Mouse (Mus musculus) heart, embryonic 16.5 days (tissue): ENCODE data around the gene Ppp2r1b. TPM values are rescaled to one million over a fixed set of nuclear protein-coding genes. Genes with fewer than 3 reads are reported as not detected.

Experiments
- ATAC-seq: fragments of 200-750 bp; cut with Nextera tagmentation; replicated peaks from 2 replicates; pipeline ENCODE4 v1.8.0; 2017; ENCODE audit warnings: moderate number of reproducible peaks; ENCODE audit not compliant: insufficient read depth, low FRiP score; ENCODE audit errors: extremely low read depth
- H3K27ac ChIP-seq: fragments of 300-500 bp; sonication (generic); 2 replicates; pipeline ENCODE4 v1.5.1; 2014; ENCODE audit warnings: mild to moderate bottlenecking, low read length, control low read depth, moderate library complexity
- H3K27me3 ChIP-seq: fragments of 300-500 bp; sonication (generic); 2 replicates; pipeline ENCODE4 v1.6.1; 2014; ENCODE audit warnings: low read length, mixed read lengths; ENCODE audit not compliant: control insufficient read depth, insufficient read depth
- H3K36me3 ChIP-seq: fragments of 300-500 bp; sonication (generic); 2 replicates; pipeline ENCODE4 v1.6.1; 2014; ENCODE audit not compliant: control insufficient read depth, insufficient read depth
- H3K4me1 ChIP-seq: fragments of 300-500 bp; sonication (generic); 2 replicates; pipeline ENCODE4 v1.6.1; 2014; ENCODE audit warnings: low read length, mixed read lengths; ENCODE audit not compliant: control insufficient read depth, insufficient read depth
- H3K4me2 ChIP-seq: fragments of 300-500 bp; sonication (generic); 2 replicates; pipeline ENCODE4 v1.6.1; 2014; ENCODE audit warnings: low read depth, mild to moderate bottlenecking, control low read depth, low read length
- H3K4me3 ChIP-seq: fragments of 300-500 bp; sonication (generic); 2 replicates; pipeline ENCODE4 v1.5.1; 2014; ENCODE audit warnings: mild to moderate bottlenecking, control low read depth, low read length
- H3K9ac ChIP-seq: fragments of 300-500 bp; sonication (generic); 2 replicates; pipeline ENCODE4 v1.6.1; 2014; ENCODE audit warnings: low read length, control low read depth
- H3K9me3 ChIP-seq: fragments of 300-500 bp; sonication (generic); replicated peaks from 2 replicates; pipeline ENCODE4 v1.6.1; 2016; ENCODE audit warnings: low read length; ENCODE audit not compliant: control insufficient read depth
- WGBS: fragments of 180-500 bp; shearing (Covaris S2); extraction: QIAGEN DNeasy Blood & Tissue Kit; methylation state at CpG from one replicate; pipeline ENCODE4 v1.1.7; 2014; 5-methylcytosine and 5-hydroxymethylcytosine counted together
- polyA plus RNA-seq: library from polyadenylated mRNA; unstranded; fragments of >200 nt; fragmentation: Nextera tagmentation; extraction: Ambion mirVana; gene quantifications from 2 replicates; pipeline ENCODE4 v1.2.1, GENCODE M21; 2015

Gene Ppp2r1b
- 38.2 and 41.8 TPM in 2 replicates for polyA plus RNA-seq

DNA sequence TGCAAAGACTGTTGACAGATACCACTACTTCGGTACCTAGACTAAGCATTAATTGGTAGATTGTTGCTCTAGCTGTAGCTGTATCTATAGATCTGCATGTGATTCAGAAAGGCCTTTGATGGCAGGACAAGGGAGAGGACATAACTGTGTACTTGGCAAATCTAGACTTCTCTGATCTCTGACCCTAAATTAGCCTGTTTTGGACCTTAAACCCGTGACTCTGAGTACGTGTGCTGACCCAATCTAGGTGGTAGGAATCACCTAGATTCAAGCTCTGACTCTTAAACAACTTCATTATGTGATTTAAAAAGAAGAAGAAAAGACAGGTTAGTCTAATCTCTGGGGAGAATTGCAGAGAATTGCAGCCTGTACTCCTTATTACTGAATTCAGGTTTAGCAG is at the start of gene Ppp2r1b:
Ppp2r1b (plus strand) TSS at position 221 of the 400 bp plus-strand sequence.
- H3K9me3 ChIP-seq: no peaks in the 10 kb centered on the region
- peaks cover 10% of the 10 kb centered on the region for H3K4me1 ChIP-seq
- H3K9ac ChIP-seq: no peak within 1 kb of the TSS
- H3K27me3 ChIP-seq: no peaks in the 10 kb centered on the region
- no peak within 1 kb of the TSS for H3K27ac ChIP-seq
- WGBS: 94% methylated on average over 3 of the region's 3 CpGs
- H3K36me3 ChIP-seq: peaks cover 5% of the 10 kb centered on the region; the same call in 1 of the 2 replicates
- ATAC-seq: no peak
- no peak within 1 kb of the TSS for H3K4me2 ChIP-seq
- no peak within 1 kb of the TSS for H3K4me3 ChIP-seq

DNA sequence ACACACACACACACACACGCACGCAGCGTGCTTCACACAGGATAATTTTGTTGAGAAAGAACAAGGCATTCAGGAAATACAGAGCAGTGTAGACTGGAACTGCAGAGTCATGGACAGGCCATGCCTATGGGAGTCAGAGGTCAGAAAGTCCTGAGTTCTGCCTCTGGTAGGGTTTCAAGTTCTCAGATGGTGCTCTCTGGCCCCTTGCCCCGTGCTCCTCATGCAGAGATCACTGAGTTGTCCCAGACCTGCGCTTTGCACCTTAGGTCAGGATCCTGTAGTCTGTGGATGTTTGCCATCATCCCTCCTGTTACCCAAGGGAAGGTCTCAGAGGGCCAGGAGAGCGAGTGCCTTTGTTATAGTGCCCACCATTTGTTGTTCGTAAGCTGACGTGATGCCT is 48.3 kb upstream of the Ppp2r1b start:
- ATAC-seq: no peak
- H3K4me1 ChIP-seq: no peaks in the 10 kb centered on the region
- H3K4me3 ChIP-seq: no peak overlapping the region
- no peaks in the 10 kb centered on the region for H3K9me3 ChIP-seq
- H3K36me3 ChIP-seq: peaks cover 21% of the 10 kb centered on the region
- WGBS: 90% methylated on average over 8 of the region's 8 CpGs
- H3K9ac ChIP-seq: no peak overlapping the region
- H3K4me2 ChIP-seq: no peak overlapping the region
- H3K27ac ChIP-seq: no peak overlapping the region
- H3K27me3 ChIP-seq: no peaks in the 10 kb centered on the region

DNA sequence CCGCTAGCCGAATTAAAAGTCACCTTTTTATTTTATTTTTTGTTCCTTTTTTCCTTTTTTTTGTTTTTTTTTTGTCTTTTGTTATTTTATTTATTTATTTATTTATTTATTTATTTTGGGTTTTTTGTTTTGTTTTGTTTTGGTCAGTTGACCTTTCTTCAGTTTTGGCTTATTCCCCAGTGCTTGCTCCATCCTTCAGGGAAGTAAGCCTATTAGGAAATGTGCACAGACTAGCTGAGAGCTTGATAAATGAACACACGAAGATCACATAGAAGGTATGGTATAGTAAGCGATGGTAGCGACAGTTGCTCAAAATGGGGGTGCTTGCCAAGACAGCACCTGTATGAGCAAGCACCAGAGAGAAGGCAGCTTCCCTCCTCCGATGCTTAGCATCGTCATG is 47.5 kb upstream of the Ppp2r1b start:
- no peaks in the 10 kb centered on the region for H3K27me3 ChIP-seq
- H3K4me3 ChIP-seq: no peak overlapping the region
- no peak overlapping the region for H3K9ac ChIP-seq
- ATAC-seq: no peak
- H3K27ac ChIP-seq: no peak overlapping the region
- H3K4me2 ChIP-seq: no peak overlapping the region
- peaks cover 17% of the 10 kb centered on the region for H3K36me3 ChIP-seq
- WGBS: 94% methylated on average over 7 of the region's 7 CpGs
- no peaks in the 10 kb centered on the region for H3K4me1 ChIP-seq
- H3K9me3 ChIP-seq: no peaks in the 10 kb centered on the region

DNA sequence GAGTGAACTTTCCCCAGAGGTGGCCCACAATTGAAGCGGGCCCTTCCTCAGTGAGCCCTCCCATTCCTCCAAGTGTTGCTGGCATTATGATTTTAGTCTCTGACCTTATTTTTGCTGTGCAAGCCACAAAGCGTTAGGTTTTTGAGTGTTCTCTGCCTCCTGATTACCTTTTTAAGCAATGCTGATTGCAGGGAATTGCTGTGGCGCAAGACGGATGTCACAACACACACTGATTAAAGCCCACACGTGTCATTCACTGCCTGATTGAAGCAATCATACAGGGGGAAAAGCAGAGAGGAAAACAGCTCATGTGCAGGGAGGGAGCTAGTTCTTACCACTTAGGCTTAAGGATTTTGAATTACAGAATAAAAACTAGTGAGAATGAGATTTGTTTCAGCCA is 46.7 kb upstream of the Ppp2r1b start:
- ATAC-seq: no peak
- Histone ChIP-seq H3K9ac (no peak overlapping the region), H3K27ac (no peak overlapping the region), H3K4me2 (no peak overlapping the region), H3K36me3 (peaks cover 19% of the 10 kb centered on the region), H3K4me1 (no peaks in the 10 kb centered on the region), H3K27me3 (no peaks in the 10 kb centered on the region), H3K9me3 (no peaks in the 10 kb centered on the region), H3K4me3 (no peak overlapping the region)
- WGBS: 81% methylated on average over 5 of the region's 5 CpGs

DNA sequence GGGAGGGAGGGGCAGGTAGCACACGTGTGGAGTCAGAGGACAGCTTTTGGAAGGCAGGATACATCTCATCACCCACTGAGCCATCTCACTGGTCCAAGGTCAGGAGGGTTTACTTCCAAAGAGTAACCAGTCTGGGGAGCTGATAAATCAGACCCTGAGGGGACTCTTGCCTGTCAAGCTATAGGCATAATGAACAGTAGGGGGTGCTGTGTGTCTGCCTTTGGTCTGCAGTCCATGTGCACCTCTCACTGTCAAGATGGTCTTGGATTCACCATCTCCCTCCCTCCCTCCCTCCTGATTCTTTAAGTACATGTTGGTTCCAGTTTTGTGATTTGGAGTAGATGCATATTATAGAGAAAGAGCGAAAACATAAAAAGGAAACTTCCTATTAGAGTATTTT is 44.1 kb upstream of the Ppp2r1b start:
- no peaks in the 10 kb centered on the region for H3K27me3 ChIP-seq
- WGBS: 57% methylated on average over 2 of the region's 2 CpGs
- H3K4me1 ChIP-seq: no peaks in the 10 kb centered on the region
- H3K27ac ChIP-seq: no peak overlapping the region
- H3K4me3 ChIP-seq: no peak overlapping the region
- peaks cover 19% of the 10 kb centered on the region for H3K36me3 ChIP-seq
- H3K9me3 ChIP-seq: no peaks in the 10 kb centered on the region
- H3K9ac ChIP-seq: no peak overlapping the region
- H3K4me2 ChIP-seq: no peak overlapping the region
- ATAC-seq: 0 out of 2 replicates have a peak, but pooled peaks have one; percentile 45

DNA sequence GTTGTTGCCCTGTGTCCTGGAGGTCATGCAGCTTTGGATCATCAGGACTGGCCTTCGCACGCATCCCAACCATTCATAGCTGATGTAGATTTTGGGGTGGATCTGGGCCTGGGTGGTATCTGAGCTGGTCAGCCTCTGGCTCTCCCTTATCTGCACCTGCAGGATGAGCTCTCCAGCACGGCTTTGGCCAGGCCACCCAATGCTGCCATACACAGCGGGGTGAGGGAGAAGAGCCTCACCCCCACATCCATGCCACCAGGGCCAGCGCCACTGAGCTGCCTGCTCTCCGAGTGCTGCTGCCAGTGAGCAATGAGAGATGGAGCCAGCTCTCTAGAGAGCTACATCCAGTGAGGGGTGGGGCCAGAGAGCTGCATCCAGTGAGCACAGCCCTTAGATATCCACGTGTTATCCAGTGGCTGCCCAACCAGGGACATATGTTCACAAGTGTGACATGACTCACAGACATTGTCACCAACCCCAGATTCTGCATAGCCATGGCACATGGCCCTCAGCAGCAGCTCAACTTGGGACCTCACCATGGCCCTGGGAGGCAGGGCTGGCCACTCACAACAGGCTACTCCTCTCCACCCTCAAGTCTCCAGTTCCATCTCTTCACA is 41.9 kb upstream of the Ppp2r1b start:
- Histone ChIP-seq H3K4me1 (no peaks in the 10 kb centered on the region), H3K27me3 (no peaks in the 10 kb centered on the region), H3K4me2 (no peak overlapping the region), H3K9ac (no peak overlapping the region), H3K36me3 (peaks cover 28% of the 10 kb centered on the region), H3K27ac (no peak overlapping the region), H3K9me3 (no peaks in the 10 kb centered on the region), H3K4me3 (no peak overlapping the region)
- no peak for ATAC-seq
- 78% methylated on average over 7 of the region's 7 CpGs for WGBS

DNA sequence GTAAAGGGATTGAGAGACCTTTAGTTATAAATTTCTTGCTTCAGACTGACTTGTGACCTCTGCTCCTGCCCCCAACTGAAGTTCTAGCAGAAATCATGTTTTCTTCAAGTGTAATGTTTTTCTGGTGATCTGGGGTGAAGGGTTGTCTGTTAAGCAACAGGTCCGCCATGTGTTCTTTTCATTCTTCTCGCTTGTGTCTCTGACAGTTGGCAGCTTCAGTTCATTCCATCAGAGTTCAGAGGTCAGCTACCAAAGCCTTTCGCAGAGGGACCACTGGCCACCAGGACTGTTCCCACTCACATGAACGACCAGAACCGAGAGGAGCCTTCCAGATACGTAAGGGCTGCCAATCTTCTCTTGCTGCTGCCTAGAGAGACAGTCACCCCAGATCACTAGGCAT is 36.6 kb upstream of the Ppp2r1b start:
- H3K36me3 ChIP-seq: peaks cover 33% of the 10 kb centered on the region
- ATAC-seq: no peak

DNA sequence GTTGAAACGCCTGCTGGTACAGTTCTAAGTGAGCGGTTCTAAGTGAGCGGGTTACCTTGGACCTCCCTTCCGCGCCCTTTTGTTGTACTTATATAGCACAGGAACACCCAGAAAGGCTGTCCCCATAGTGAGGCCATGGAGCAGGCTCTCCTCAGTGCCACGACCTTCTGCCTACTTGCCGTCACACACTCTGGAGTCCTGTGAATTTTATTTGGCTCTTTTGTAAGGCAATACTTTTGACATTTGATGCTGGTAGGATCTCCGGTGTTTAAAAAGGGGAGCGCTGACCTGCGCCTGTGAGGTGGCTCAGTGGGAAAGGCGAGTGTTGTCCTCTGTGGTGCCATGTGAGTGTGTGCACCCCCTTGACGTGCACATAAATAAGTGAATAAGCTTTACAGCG is 36.0 kb upstream of the Ppp2r1b start:
- Histone ChIP-seq H3K4me1 (no peaks in the 10 kb centered on the region), H3K9ac (no peak overlapping the region), H3K4me3 (no peak overlapping the region), H3K27me3 (no peaks in the 10 kb centered on the region), H3K36me3 (peaks cover 36% of the 10 kb centered on the region), H3K9me3 (no peaks in the 10 kb centered on the region), H3K27ac (no peak overlapping the region), H3K4me2 (no peak overlapping the region)
- WGBS: 90% methylated on average over 13 of the region's 13 CpGs
- ATAC-seq: no peak

More for the DNA sequence above, 36.6 kb upstream of the Ppp2r1b start:
- Histone ChIP-seq H3K9ac (no peak overlapping the region), H3K4me3 (no peak overlapping the region), H3K4me2 (no peak overlapping the region), H3K27ac (no peak overlapping the region), H3K9me3 (no peaks in the 10 kb centered on the region), H3K27me3 (no peaks in the 10 kb centered on the region), H3K4me1 (no peaks in the 10 kb centered on the region)
- WGBS: 84% methylated on average over 6 of the region's 6 CpGs

DNA sequence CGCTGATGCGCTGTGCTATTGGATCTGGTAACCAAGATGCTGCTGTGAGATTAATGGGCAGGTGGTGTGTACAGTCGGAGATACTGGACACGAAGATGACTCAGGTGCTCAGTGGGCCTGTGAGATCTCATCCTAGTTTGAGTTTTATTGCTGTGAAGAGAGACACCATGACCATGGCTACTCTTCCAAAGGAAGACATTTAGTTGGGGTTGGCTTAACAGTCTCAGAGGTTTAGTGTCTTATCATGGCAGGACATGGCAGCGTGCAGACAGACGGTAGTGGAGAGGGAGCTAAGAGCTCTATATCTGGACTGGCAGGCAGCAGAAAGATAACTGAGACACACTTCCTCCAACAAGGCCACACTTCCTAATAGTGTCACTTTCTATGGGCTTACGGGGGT is 33.9 kb upstream of the Ppp2r1b start:
- peaks cover 37% of the 10 kb centered on the region for H3K36me3 ChIP-seq
- WGBS: 72% methylated on average over 7 of the region's 7 CpGs
- no peak for ATAC-seq

More for the DNA sequence above, 33.9 kb upstream of the Ppp2r1b start:
- Histone ChIP-seq H3K27me3 (no peaks in the 10 kb centered on the region), H3K4me3 (no peak overlapping the region), H3K9ac (no peak overlapping the region), H3K4me2 (no peak overlapping the region), H3K27ac (no peak overlapping the region), H3K9me3 (no peaks in the 10 kb centered on the region), H3K4me1 (no peaks in the 10 kb centered on the region)
